Mouse (Mus musculus) spleen, adult 2 months (tissue): ENCODE data around the gene Dpep3. TPM values are rescaled to one million over a fixed set of nuclear protein-coding genes. Genes with fewer than 3 reads are reported as not detected.
"Not testable (repeated sequence)": the region's sequence is repeated elsewhere in the genome, so short reads cannot be mapped to it uniquely, and the experiment has no call there.

ENCODE experiments used
- DNase-seq, 2 experiments: peaks; one replicate each; pipeline versions ENCODE4 v3.0.0 to v3.0.0-alpha.2; 2012 to 2021; ENCODE audit warnings: low spot score in 2 of 2, low read depth in 1 of 2
- H3K27ac ChIP-seq: fragments of 200-500 bp; 2 replicates; pipeline ENCODE4 v1.5.1; 2012; ENCODE audit warnings: low read length, inconsistent platforms; ENCODE audit not compliant: insufficient read depth
- H3K27me3 ChIP-seq: fragments of 200-500 bp; 2 replicates; pipeline ENCODE4 v1.6.1; 2012; ENCODE audit warnings: mild to moderate bottlenecking, moderate library complexity, low read length, inconsistent platforms; ENCODE audit not compliant: control insufficient read depth, insufficient read depth
- H3K36me3 ChIP-seq: fragments of 200-500 bp; 2 replicates; pipeline ENCODE4 v1.6.1; 2012; ENCODE audit warnings: mild to moderate bottlenecking, low read length, inconsistent platforms; ENCODE audit not compliant: control insufficient read depth, insufficient read depth
- H3K4me1 ChIP-seq: fragments of 200-500 bp; 2 replicates; pipeline ENCODE4 v1.6.1; 2011; ENCODE audit warnings: inconsistent platforms; ENCODE audit not compliant: control insufficient read depth, insufficient read depth, insufficient read length
- H3K4me3 ChIP-seq: fragments of 200-500 bp; 2 replicates; pipeline ENCODE4 v1.5.1; 2011; ENCODE audit warnings: mild to moderate bottlenecking, inconsistent platforms; ENCODE audit not compliant: insufficient read depth, insufficient read length; ENCODE audit errors: extremely low read depth
- CTCF ChIP-seq: fragments of 200-500 bp; IDR thresholded peaks from 2 replicates; pipeline ENCODE4 v1.5.1; 2011; ENCODE audit warnings: mild to moderate bottlenecking, inconsistent platforms; ENCODE audit not compliant: insufficient read depth, insufficient read length, insufficient replicate concordance; ENCODE audit errors: extremely low read depth
- POLR2A ChIP-seq: fragments of 200-500 bp; IDR thresholded peaks from 2 replicates; pipeline ENCODE4 v1.6.1; 2011; ENCODE audit warnings: low read depth, low read length, inconsistent platforms
- WGBS: fragments of 180-500 bp; shearing (Covaris S2); methylation state at CpG from one replicate; pipeline ENCODE4 v1.1.7; 2018; 5-methylcytosine and 5-hydroxymethylcytosine counted together
- polyA plus RNA-seq: library from polyadenylated mRNA; depleted of rRNA; stranded (reverse); fragments of >200 nt; gene quantifications from 2 replicates; pipeline ENCODE4 v1.2.3, GENCODE M21; 2012; rRNA removed

The Dpep3 gene
- 0.20 and 0.48 TPM in 2 replicates for polyA plus RNA-seq

DNA sequence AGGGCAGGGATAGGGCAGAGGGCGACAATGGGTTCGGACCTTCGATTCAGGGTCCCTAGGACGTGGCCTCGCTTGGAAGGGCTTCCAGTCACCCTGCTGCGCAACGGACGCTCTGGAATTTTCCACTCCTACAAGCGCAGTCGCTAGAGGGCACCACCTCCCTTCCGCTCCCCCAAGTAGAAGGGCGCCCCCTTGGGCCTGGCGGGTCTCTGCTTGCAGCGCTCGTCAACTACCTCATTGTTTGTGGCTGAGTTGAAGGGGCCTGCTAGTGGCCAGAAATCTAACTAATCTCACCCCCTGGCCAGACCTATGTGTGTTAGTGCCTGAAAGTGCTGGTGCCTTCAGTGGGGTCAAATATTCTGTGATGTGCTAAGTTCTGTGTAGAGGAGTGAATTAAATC is at the start of gene Dpep3:
Gene Dpep3 (minus strand): TSS at position 105 of the 400 bp plus-strand sequence.
- Histone ChIP-seq H3K27me3 (no peaks in the 10 kb centered on the region), H3K27ac (no peak within 1 kb of the TSS), H3K4me1 (0 out of 2 replicates have a peak, but pooled peaks cover 2% of the 10 kb centered on the region), H3K36me3 (no peaks in the 10 kb centered on the region), H3K4me3 (no peak within 1 kb of the TSS)
- 90% methylated on average over 15 of the region's 15 CpGs for WGBS
- no peak for DNase-seq
- TF ChIP-seq POLR2A (no peak), CTCF (no peak)

DNA sequence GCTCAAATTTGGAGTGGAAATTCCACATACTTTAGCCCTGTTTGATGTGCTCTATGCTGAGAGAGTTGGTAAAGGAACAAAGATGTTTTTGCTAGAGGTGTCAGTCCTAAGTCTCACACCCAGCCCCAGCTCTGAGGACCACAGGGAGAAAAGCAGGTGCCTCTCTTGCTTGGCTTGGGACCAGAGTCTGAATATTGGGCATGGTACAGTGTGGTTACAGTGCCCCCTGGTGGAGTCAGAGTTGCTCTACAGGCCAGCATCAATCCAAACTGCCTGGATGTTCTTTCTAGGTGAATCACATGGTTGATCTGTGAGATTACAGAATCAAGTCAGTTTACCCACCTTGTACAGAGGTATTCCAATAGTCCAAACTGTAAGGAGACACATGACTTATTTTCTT is 43.3 kb upstream of the Dpep3 start:
- no peak overlapping the region for H3K27ac ChIP-seq
- TF ChIP-seq POLR2A (no peak), CTCF (peak; percentile 91; the same call in 1 of the 2 replicates)
- H3K36me3 ChIP-seq: no peaks in the 10 kb centered on the region
- DNase-seq: peak; percentile 63 to 73
- no peak overlapping the region for H3K4me3 ChIP-seq
- H3K27me3 ChIP-seq: no peaks in the 10 kb centered on the region
- H3K4me1 ChIP-seq: 0 out of 2 replicates have a peak, but pooled peaks cover under 1% of the 10 kb centered on the region

- TF ChIP-seq POLR2A: no peak
- TF ChIP-seq CTCF: no peak
- peaks cover 7% of the 10 kb centered on the region; the same call in 1 of the 2 replicates for H3K4me1 ChIP-seq
- DNase-seq: no peak
- H3K36me3 ChIP-seq: no peaks in the 10 kb centered on the region
- H3K27ac ChIP-seq: no peak overlapping the region
- WGBS: 84% methylated on average over 3 of the region's 3 CpGs
- H3K4me3 ChIP-seq: no peak overlapping the region
- no peaks in the 10 kb centered on the region for H3K27me3 ChIP-seq
These were observed 38.8 kb upstream of the Dpep3 start for GRCm38 (mm10) chr8:106018039-106018438.

DNA sequence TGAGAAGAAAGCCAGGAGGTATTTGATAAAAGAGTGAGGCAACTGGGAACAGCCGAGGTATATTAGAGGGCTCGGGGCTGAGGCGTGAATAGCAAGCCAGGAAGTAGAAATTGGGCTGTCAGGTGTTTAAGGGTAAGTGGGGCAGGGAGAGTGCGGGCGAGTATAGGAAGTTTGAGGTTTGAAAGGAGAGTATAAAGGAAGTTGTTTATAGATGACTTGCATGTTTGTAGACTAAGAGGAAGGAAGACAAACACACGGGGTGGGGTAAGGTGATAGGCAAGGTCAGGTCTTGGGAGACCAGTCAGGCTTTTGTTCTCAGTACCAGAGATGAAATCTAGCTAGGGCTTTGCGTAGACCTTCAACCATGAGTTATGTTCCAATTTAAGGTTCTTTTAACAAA is 37.9 kb upstream of the Dpep3 start:
- DNase-seq: peak in 1 of 2 experiments; percentile 7
- 27% methylated on average over 7 of the region's 7 CpGs for WGBS
- H3K4me3 ChIP-seq: no peak overlapping the region
- H3K36me3 ChIP-seq: no peaks in the 10 kb centered on the region
- TF ChIP-seq CTCF (no peak), POLR2A (no peak)
- peaks cover 7% of the 10 kb centered on the region; the same call in 1 of the 2 replicates for H3K4me1 ChIP-seq
- no peaks in the 10 kb centered on the region for H3K27me3 ChIP-seq
- no peak overlapping the region for H3K27ac ChIP-seq

DNA sequence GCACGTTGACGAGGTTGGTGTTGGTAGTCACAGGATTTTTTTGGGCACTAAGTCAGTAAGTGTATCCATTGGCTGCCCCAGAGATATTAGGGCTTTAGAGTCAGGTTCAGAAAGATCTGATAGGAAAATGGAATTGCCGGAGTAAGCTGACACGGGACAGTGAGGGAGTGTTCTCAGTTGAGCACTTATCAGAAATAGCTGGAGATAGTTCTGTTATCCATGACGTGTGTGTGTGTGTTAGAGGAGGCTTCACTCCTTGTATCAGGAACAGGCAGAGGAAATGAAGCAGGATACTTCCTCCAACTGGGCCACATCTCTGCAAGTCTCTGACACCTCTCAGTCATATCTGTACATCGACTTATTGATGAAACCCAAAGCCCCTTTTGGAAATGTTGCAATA is 37.1 kb upstream of the Dpep3 start:
- H3K27me3 ChIP-seq: no peaks in the 10 kb centered on the region
- TF ChIP-seq CTCF (no peak), POLR2A (no peak)
- H3K27ac ChIP-seq: no peak overlapping the region
- DNase-seq: no peak
- no peak overlapping the region for H3K4me3 ChIP-seq
- peaks cover 7% of the 10 kb centered on the region; the same call in 1 of the 2 replicates for H3K4me1 ChIP-seq
- WGBS: 83% methylated on average over 6 of the region's 6 CpGs
- H3K36me3 ChIP-seq: no peaks in the 10 kb centered on the region

- not testable (repeated sequence) for H3K27ac ChIP-seq, DNase-seq, H3K4me1 ChIP-seq, H3K27me3 ChIP-seq, H3K4me3 ChIP-seq, H3K36me3 ChIP-seq
- 79% methylated on average over 8 of the region's 8 CpGs for WGBS
These were observed 33.0 kb upstream of the Dpep3 start for GRCm38 (mm10) chr8:106012203-106012602.

DNA sequence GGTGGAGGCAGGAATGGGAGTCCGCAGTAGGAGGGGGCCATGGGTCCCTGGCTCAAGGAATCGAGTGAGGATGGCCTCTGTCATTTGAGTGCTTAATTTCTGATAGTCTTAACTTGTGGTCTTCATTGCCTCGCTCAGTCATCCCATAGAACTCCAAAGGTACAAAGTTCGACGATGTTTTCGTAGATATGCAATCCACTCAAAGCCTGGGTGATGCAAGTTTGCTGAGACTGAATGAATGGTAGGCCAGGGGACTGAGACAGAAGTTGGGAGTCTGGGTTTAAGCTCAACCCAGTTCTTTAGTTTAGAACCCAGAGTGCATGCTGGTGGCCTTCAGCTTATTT is 32.4 kb upstream of the Dpep3 start, which contains the start of gene Ddx28:
Gene Ddx28 (minus strand): TSS at position 240 of the 344 bp plus-strand sequence.
- TF ChIP-seq CTCF: no peak
- no peak for TF ChIP-seq POLR2A
- WGBS: 2% methylated on average over 6 of the region's 6 CpGs
- H3K27me3 ChIP-seq: no peaks in the 10 kb centered on the region
- peak within 1 kb of the TSS; percentile 87 for H3K4me3 ChIP-seq
- H3K27ac ChIP-seq: peak within 1 kb of the TSS; percentile 50
- no peak for DNase-seq
- H3K4me1 ChIP-seq: peaks cover 4% of the 10 kb centered on the region; the same call in 1 of the 2 replicates
- H3K36me3 ChIP-seq: no peaks in the 10 kb centered on the region
